Mouse (Mus musculus): ENCODE data around the gene Cox6a1. TPM values are rescaled to one million over a fixed set of nuclear protein-coding genes. Genes with fewer than 3 reads are reported as not detected.
"Not testable (repeated sequence)": the region's sequence is repeated elsewhere in the genome, so short reads cannot be mapped to it uniquely, and the experiment has no call there.

Gene Cox6a1
- 1,284 and 1,325 TPM in 2 replicates for polyA plus RNA-seq (2016; fragmentation: Nextera tagmentation; extraction: Ambion mirVana)

DNA sequence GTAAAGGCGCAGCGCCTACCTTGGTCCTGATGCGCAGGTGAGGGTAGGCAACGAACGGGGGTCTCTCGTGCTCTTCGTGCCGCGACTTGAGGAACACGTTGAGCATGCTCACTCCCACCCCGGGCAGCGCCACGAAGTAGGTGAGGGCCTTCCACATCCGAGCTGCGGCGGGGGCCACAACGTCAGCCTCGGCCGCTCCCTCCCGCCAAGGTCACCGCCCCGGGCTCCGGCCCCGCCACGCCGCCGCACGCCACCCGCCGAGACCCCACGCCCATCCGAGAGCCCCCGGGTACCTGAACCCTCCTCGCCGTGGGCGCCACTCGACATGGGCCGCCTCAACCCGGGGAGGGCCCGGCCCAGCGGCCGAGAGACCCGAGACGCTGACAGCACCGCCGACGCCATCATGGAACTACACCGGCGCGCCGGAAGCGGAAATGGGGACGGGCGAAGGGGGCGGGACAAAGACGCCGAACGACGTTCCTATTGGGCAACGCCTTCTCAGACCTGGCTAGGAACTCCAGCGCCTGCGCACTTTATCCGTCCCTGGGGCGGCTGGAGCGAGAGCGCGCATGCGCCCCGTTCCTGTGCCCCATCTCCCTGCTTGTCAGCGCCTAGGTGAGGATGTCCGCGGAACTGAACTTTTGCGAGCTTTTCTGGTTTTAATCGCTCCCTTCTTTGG, at the start of gene Cox6a1:
Gene Cox6a1 (minus strand): TSS at position 436 of the 679 bp plus-strand sequence.
- Histone ChIP-seq H3K36me3 (peaks cover 33% of the 10 kb centered on the region), H3K4me2 (peak within 1 kb of the TSS; percentile 93), H3K4me1 (replicated peaks) (peaks cover 12% of the 10 kb centered on the region), H3K27me3 (replicated peaks) (no peaks in the 10 kb centered on the region), H3K9me3 (replicated peaks) (0 out of 2 replicates have a peak, but pooled peaks cover 3% of the 10 kb centered on the region), H3K4me3 (peak within 1 kb of the TSS; percentile 97), H3K9ac (peak within 1 kb of the TSS; percentile 98), H3K27ac (ENCODE audit: poor library complexity, severe bottlenecking) (peak within 1 kb of the TSS; percentile 88)
- peak; percentile 95 for ATAC-seq (ENCODE audit: insufficient number of reproducible peaks, low FRiP score)
- WGBS = under 1% methylated on average over 74 of the region's 74 CpGs

DNA sequence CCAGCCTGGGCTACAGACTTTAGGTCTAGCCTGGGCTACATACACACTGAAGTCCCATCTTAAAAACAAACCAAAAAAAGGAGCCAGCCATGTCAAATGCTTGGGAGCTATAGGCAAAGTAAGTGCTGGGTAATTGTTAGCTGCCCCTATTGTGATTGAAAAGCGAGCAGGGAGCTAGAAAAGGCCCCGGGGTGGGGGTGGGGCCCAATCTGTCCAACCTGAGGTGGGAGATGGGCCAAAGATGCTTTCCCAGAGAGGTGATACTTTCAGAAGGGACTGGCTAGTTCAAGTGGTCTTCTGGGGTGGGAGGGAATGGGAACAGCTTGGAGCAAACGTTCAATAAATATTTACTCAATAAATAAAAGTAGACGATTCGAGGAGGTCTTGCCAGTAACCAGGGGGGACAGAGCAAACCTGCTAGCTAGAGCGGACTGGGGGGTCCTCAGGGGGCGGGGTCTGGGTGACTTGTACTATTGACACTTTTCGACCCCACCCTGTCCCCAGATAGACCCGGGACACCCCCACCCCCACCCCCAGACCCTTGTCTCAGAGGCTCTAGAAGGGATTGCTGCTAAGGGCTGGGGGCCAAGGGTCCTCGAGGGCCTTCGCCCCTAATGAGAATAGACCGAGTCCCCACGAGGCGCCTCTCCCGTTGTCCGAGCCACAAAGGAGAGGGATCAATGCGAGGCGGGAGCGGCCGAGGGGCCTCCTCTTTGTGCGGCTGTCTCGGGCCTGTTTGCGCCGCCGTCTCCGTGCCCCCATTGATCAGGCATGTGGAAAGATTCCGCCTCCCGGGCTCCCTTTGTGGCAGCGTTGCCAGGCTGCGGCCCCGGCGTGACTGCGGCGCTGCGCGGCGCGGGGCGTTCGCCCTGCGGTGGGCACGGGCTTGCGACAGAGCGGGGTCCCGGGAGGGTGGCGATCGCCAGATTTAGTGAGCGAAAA, 49.3 kb upstream of the Cox6a1 start:
- peak; percentile 45; the same call in 1 of the 2 replicates for ATAC-seq (ENCODE audit: insufficient number of reproducible peaks, low FRiP score)
- Histone ChIP-seq H3K4me3 (peak overlapping the region; percentile 48), H3K4me1 (replicated peaks) (peaks cover 12% of the 10 kb centered on the region), H3K27ac (ENCODE audit: poor library complexity, severe bottlenecking) (no peak overlapping the region), H3K9ac (peak overlapping the region; percentile 72), H3K4me2 (peak overlapping the region; percentile 78), H3K36me3 (no peaks in the 10 kb centered on the region), H3K27me3 (replicated peaks) (peaks cover 20% of the 10 kb centered on the region), H3K9me3 (replicated peaks) (no peaks in the 10 kb centered on the region)
- 3% methylated on average over 48 of the region's 48 CpGs for WGBS

- Histone ChIP-seq H3K4me2 (no peak overlapping the region), H3K27me3 (replicated peaks) (peaks cover 16% of the 10 kb centered on the region; the same call in 1 of the 2 replicates), H3K9me3 (replicated peaks) (no peaks in the 10 kb centered on the region), H3K4me1 (replicated peaks) (peaks cover 17% of the 10 kb centered on the region), H3K36me3 (no peaks in the 10 kb centered on the region), H3K9ac (no peak overlapping the region), H3K27ac (ENCODE audit: poor library complexity, severe bottlenecking) (no peak overlapping the region), H3K4me3 (no peak overlapping the region)
- WGBS = 61% methylated on average over 11 of the region's 11 CpGs
- ATAC-seq (ENCODE audit: insufficient number of reproducible peaks, low FRiP score) = no peak
Observed at GRCm38 (mm10) chr5:115396654-115397053, 47.9 kb upstream of the Cox6a1 start.

DNA sequence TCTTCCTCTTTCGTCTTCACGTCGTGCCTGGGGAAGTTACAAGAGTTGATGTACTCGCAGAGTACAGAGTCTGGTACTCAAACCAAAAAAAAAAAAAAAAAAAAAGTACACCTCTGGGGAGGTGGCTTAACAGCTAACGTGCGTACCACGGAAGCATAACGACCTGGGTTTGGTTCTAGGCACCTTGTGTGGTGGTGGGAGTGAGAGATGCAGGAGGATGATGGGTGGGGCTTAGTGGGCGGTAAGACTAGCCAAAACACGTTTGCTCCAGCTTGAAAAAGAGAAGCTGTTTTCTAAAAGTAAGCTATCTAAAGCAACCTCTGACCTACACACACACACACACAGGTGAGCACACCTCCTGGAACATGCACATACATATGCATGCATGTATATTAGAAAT, 46.1 kb upstream of the Cox6a1 start:
- ATAC-seq (ENCODE audit: insufficient number of reproducible peaks, low FRiP score) = no peak
- peaks cover 6% of the 10 kb centered on the region; the same call in 1 of the 2 replicates for H3K27me3 ChIP-seq (replicated peaks)
- peak overlapping the region; percentile 47 for H3K4me2 ChIP-seq
- no peak overlapping the region for H3K4me3 ChIP-seq
- H3K36me3 ChIP-seq = no peaks in the 10 kb centered on the region
- no peaks in the 10 kb centered on the region for H3K9me3 ChIP-seq (replicated peaks)
- WGBS = 20% methylated on average over 10 of the region's 10 CpGs
- H3K9ac ChIP-seq = no peak overlapping the region
- peaks cover 17% of the 10 kb centered on the region for H3K4me1 ChIP-seq (replicated peaks)
- H3K27ac ChIP-seq (ENCODE audit: poor library complexity, severe bottlenecking) = no peak overlapping the region

GRCm38 (mm10) chr5:115394223-115394622, 45.4 kb upstream of the Cox6a1 start:
- 6% methylated on average over 8 of the region's 8 CpGs for WGBS

DNA sequence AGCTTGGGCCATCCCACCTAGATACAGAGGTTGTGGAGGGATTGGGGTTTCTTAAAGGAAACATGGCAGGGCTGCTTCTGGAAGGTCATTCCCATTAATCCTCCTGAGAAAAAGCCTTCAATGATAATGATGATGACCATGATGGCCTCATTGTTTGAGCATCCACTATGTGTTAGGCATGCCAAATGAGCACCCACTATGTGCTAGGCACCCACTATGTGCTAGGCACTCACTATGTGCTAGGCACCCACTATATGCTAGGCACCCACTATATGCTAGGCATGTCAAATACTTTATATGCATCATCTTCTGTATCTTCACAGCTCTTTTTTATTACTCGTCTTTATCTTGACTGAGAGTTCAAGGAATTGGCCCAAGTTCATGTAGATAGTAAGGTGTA, 44.2 kb upstream of the Cox6a1 start:
- peaks cover 17% of the 10 kb centered on the region for H3K4me1 ChIP-seq (replicated peaks)
- no peaks in the 10 kb centered on the region for H3K9me3 ChIP-seq (replicated peaks)
- no peak overlapping the region for H3K4me2 ChIP-seq
- H3K36me3 ChIP-seq = no peaks in the 10 kb centered on the region
- peaks cover 6% of the 10 kb centered on the region; the same call in 1 of the 2 replicates for H3K27me3 ChIP-seq (replicated peaks)
- H3K4me3 ChIP-seq = no peak overlapping the region
- H3K9ac ChIP-seq = no peak overlapping the region
- no peak for ATAC-seq (ENCODE audit: insufficient number of reproducible peaks, low FRiP score)
- H3K27ac ChIP-seq (ENCODE audit: poor library complexity, severe bottlenecking) = no peak overlapping the region
- WGBS = 66% methylated on average over 1 of the region's 1 CpGs

More at GRCm38 (mm10) chr5:115394223-115394622, 45.4 kb upstream of the Cox6a1 start:
- no peak overlapping the region for H3K9ac ChIP-seq
- H3K9me3 ChIP-seq (replicated peaks) = no peaks in the 10 kb centered on the region
- H3K4me3 ChIP-seq = 0 out of 2 replicates have a peak overlapping the region, but pooled peaks have one; percentile 4
- peaks cover 6% of the 10 kb centered on the region; the same call in 1 of the 2 replicates for H3K27me3 ChIP-seq (replicated peaks)
- peak overlapping the region; percentile 47 for H3K4me2 ChIP-seq
- H3K36me3 ChIP-seq = no peaks in the 10 kb centered on the region
- no peak overlapping the region for H3K27ac ChIP-seq (ENCODE audit: poor library complexity, severe bottlenecking)
- no peak for ATAC-seq (ENCODE audit: insufficient number of reproducible peaks, low FRiP score)
- H3K4me1 ChIP-seq (replicated peaks) = peaks cover 17% of the 10 kb centered on the region

DNA sequence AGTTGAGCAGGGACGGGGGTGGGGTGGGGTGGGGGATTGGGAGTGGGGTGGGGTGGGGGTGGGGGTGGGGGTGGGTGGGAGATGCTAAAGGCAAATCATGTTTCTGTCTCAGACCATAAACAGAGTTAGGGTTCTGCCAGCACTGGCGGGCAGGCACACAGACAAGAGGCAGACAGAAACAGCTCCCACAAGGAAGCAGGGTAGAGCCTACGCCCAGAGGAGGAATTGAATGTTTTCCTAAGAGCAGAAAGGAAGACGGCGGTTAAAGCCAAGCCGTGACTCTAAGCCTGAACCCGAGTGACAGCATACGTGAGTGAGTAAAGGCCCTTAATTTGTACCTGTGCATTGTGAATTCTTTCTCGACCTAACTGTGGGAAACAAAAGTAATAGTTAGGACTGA, 43.2 kb upstream of the Cox6a1 start:
- 29% methylated on average over 9 of the region's 9 CpGs for WGBS
- peaks cover 17% of the 10 kb centered on the region for H3K4me1 ChIP-seq (replicated peaks)
- H3K9ac ChIP-seq = no peak overlapping the region
- no peak overlapping the region for H3K4me3 ChIP-seq
- no peak overlapping the region for H3K4me2 ChIP-seq
- peak; percentile 33; the same call in 1 of the 2 replicates for ATAC-seq (ENCODE audit: insufficient number of reproducible peaks, low FRiP score)
- no peak overlapping the region for H3K27ac ChIP-seq (ENCODE audit: poor library complexity, severe bottlenecking)
- peaks cover 6% of the 10 kb centered on the region; the same call in 1 of the 2 replicates for H3K27me3 ChIP-seq (replicated peaks)
- H3K36me3 ChIP-seq = no peaks in the 10 kb centered on the region
- H3K9me3 ChIP-seq (replicated peaks) = no peaks in the 10 kb centered on the region

GRCm38 (mm10) chr5:115378882-115379281, 30.1 kb upstream of the Cox6a1 start:
- not testable (repeated sequence) for H3K9me3 ChIP-seq (replicated peaks); H3K27me3 ChIP-seq (replicated peaks); H3K36me3 ChIP-seq; H3K4me3 ChIP-seq; H3K4me1 ChIP-seq (replicated peaks); ATAC-seq (ENCODE audit: insufficient number of reproducible peaks, low FRiP score); H3K27ac ChIP-seq (ENCODE audit: poor library complexity, severe bottlenecking); H3K9ac ChIP-seq; H3K4me2 ChIP-seq
- WGBS = 51% methylated on average over 2 of the region's 2 CpGs

GRCm38 (mm10) chr5:115375436-115375835, 26.7 kb upstream of the Cox6a1 start:
- 62% methylated on average over 2 of the region's 2 CpGs for whole genome bisulfite sequencing
- no peak overlapping the region for H3K27ac ChIP-seq (ENCODE audit: poor library complexity, severe bottlenecking)
- no peak for ATAC-seq (ENCODE audit: insufficient number of reproducible peaks, low FRiP score)
- peaks cover 13% of the 10 kb centered on the region for H3K27me3 ChIP-seq (replicated peaks)
- H3K4me2 ChIP-seq = no peak overlapping the region
- no peaks in the 10 kb centered on the region for H3K9me3 ChIP-seq (replicated peaks)
- H3K36me3 ChIP-seq = no peaks in the 10 kb centered on the region
- no peak overlapping the region for H3K4me3 ChIP-seq
- H3K9ac ChIP-seq = no peak overlapping the region
- peaks cover 4% of the 10 kb centered on the region; the same call in 1 of the 2 replicates for H3K4me1 ChIP-seq (replicated peaks)

GRCm38 (mm10) chr5:115374204-115374820, 25.5 kb upstream of the Cox6a1 start:
- ATAC-seq (ENCODE audit: insufficient number of reproducible peaks, low FRiP score) = no peak
- Histone ChIP-seq H3K9ac (peak overlapping the region; percentile 75), H3K27ac (ENCODE audit: poor library complexity, severe bottlenecking) (no peak overlapping the region), H3K9me3 (replicated peaks) (no peaks in the 10 kb centered on the region), H3K27me3 (replicated peaks) (peaks cover 13% of the 10 kb centered on the region), H3K36me3 (no peaks in the 10 kb centered on the region), H3K4me3 (peak overlapping the region; percentile 46), H3K4me2 (peak overlapping the region; percentile 82), H3K4me1 (replicated peaks) (peaks cover 4% of the 10 kb centered on the region; the same call in 1 of the 2 replicates)
- 27% methylated on average over 11 of the region's 11 CpGs for whole genome bisulfite sequencing
